Mouse (Mus musculus): ENCODE results near the gene Hoxc13. TPM values are rescaled to one million over a fixed set of nuclear protein-coding genes. Genes with fewer than 3 reads are reported as not detected.
A peak's percentile ranks its signal among the peaks of the same experiment; 100 is the strongest.

The Hoxc13 gene
- polyA plus RNA-seq, 1 experiment from 2014 or later, result 0.16 TPM

- no peaks in the 10 kb centered on the region for H3K9me3 ChIP-seq
- WGBS, result 9% methylated on average over 22 of the region's 22 CpGs
- H3K27me3 ChIP-seq (ENCODE audit: insufficient read depth, poor library complexity, severe bottlenecking), result peaks cover 100% of the 10 kb centered on the region
Measured at GRCm38 (mm10) chr15:102945185-102946077, 24.5 kb downstream of the Hoxc13 start.

DNA sequence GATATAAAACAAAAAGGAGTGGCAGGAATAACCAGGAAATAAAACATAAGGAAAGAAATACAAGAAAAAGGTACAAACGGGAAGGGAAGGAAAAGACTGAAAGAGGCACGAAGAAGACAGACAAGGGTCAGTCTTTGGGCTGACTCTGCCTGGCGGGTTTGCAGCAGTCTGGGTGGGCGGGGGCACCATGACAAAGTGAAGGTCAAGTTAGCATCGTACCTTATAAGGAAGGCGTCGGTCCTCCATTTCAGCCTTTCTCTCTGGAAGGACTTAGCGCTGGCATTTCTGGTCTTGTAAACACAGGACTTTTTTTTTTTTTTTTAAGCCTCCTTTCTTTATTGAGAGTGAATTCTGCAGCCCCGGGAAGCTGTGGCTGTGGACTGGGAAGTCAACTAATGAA is 26.4 kb downstream of the Hoxc13 start:
- WGBS, result 3% methylated on average over 9 of the region's 9 CpGs
- Histone ChIP-seq H3K4me3 (no peak overlapping the region), H3K36me3 (no peaks in the 10 kb centered on the region), H3K27ac (no peak overlapping the region), H3K27me3 (ENCODE audit: insufficient read depth, poor library complexity, severe bottlenecking) (peaks cover 100% of the 10 kb centered on the region), H3K9me3 (no peaks in the 10 kb centered on the region), H3K4me1 (replicated peaks) (peaks cover 6% of the 10 kb centered on the region; the same call in 1 of the 2 replicates)
- DNase-seq (ENCODE audit: low spot score), result no peak

More at GRCm38 (mm10) chr15:102945185-102946077, 24.5 kb downstream of the Hoxc13 start:
- no peaks in the 10 kb centered on the region for H3K36me3 ChIP-seq
- peaks cover 6% of the 10 kb centered on the region; the same call in 1 of the 2 replicates for H3K4me1 ChIP-seq (replicated peaks)
- no peak for DNase-seq (ENCODE audit: low spot score)
- no peak overlapping the region for H3K27ac ChIP-seq
- H3K4me3 ChIP-seq, result no peak overlapping the region

- no peak overlapping the region for H3K4me3 ChIP-seq
- no peaks in the 10 kb centered on the region for H3K36me3 ChIP-seq
- no peak overlapping the region for H3K27ac ChIP-seq
- no peak for DNase-seq (ENCODE audit: low spot score)
- H3K9me3 ChIP-seq, result no peaks in the 10 kb centered on the region
- H3K4me1 ChIP-seq (replicated peaks), result no peaks in the 10 kb centered on the region
- H3K27me3 ChIP-seq (ENCODE audit: insufficient read depth, poor library complexity, severe bottlenecking), result peaks cover 100% of the 10 kb centered on the region
- WGBS, result 14% methylated on average over 2 of the region's 2 CpGs
Measured at GRCm38 (mm10) chr15:102948842-102949241, 27.9 kb downstream of the Hoxc13 start.

DNA sequence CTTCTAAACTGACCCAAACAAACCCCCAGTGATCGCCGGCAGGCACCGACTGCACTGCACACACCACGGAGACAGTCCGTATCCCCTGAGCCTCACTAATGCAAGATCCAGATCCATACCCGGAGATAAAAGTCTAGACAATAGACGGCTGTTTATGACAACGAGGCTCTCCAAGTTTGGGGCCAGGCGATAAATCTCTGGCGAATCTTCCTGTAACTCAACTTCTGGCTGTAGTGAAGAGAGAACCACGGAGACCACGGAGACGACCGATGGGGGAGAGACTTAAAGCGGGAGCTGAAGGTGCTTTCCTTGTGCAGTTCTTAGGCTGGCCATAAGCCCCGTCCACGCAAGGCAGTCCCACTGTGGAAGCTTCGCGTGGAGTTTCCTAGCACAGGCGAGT is 28.8 kb downstream of the Hoxc13 start:
- Histone ChIP-seq H3K4me1 (replicated peaks) (no peaks in the 10 kb centered on the region), H3K27ac (no peak overlapping the region), H3K9me3 (no peaks in the 10 kb centered on the region), H3K27me3 (ENCODE audit: insufficient read depth, poor library complexity, severe bottlenecking) (peaks cover 100% of the 10 kb centered on the region), H3K4me3 (no peak overlapping the region), H3K36me3 (no peaks in the 10 kb centered on the region)
- DNase-seq (ENCODE audit: low spot score), result peak; percentile 41
- WGBS, result 3% methylated on average over 20 of the region's 20 CpGs

DNA sequence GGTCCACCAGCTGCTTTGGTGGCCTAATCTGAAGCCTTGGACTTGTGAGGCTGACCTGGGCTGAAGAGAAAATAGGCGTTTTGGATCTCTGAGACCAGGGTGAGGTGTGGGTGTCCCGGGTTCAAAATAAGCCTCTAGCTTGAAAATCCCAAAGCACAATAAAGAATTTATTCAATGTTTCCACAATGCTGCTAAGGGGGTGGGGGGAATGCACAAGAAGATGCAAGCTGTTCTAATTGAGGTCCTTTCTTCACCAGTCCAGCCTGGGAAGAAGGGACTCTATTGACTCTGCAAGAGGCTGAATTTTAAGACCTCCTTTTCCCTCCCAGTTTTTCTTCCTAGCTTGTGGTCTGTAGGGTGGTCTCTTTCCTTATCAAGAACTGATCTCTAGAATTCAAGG is 30.0 kb downstream of the Hoxc13 start:
- DNase-seq (ENCODE audit: low spot score), result no peak

DNA sequence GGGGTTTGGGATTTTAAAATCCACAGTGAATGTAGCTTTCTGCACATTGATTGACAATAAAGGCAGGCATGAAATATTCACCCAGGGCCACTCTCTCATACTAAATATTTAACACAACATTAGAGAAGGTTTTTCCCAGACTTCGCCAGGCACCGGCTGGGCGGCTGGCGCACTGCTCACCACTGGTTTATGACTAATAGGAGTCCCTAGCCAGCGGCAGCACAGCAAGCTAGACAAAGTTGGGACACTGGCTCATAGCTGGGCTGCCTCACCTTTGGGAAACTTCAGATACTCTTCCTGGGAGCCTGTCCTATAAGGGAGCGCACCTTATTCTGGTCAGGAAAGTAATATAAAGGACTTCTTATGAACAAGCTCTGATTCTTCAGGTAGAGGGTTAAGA is 32.7 kb downstream of the Hoxc13 start:
- Histone ChIP-seq H3K36me3 (no peaks in the 10 kb centered on the region), H3K27ac (no peak overlapping the region), H3K4me1 (replicated peaks) (no peaks in the 10 kb centered on the region; the same call in 1 of the 2 replicates), H3K9me3 (no peaks in the 10 kb centered on the region), H3K4me3 (no peak overlapping the region), H3K27me3 (ENCODE audit: insufficient read depth, poor library complexity, severe bottlenecking) (peaks cover 100% of the 10 kb centered on the region)
- no peak for DNase-seq (ENCODE audit: low spot score)
- 3% methylated on average over 6 of the region's 6 CpGs for WGBS

More for the DNA sequence above, 30.0 kb downstream of the Hoxc13 start:
- Histone ChIP-seq H3K4me1 (replicated peaks) (no peaks in the 10 kb centered on the region; the same call in 1 of the 2 replicates), H3K4me3 (no peak overlapping the region), H3K36me3 (no peaks in the 10 kb centered on the region), H3K9me3 (no peaks in the 10 kb centered on the region), H3K27ac (no peak overlapping the region), H3K27me3 (ENCODE audit: insufficient read depth, poor library complexity, severe bottlenecking) (peaks cover 100% of the 10 kb centered on the region)
- WGBS, result 13% methylated on average over 2 of the region's 2 CpGs

DNA sequence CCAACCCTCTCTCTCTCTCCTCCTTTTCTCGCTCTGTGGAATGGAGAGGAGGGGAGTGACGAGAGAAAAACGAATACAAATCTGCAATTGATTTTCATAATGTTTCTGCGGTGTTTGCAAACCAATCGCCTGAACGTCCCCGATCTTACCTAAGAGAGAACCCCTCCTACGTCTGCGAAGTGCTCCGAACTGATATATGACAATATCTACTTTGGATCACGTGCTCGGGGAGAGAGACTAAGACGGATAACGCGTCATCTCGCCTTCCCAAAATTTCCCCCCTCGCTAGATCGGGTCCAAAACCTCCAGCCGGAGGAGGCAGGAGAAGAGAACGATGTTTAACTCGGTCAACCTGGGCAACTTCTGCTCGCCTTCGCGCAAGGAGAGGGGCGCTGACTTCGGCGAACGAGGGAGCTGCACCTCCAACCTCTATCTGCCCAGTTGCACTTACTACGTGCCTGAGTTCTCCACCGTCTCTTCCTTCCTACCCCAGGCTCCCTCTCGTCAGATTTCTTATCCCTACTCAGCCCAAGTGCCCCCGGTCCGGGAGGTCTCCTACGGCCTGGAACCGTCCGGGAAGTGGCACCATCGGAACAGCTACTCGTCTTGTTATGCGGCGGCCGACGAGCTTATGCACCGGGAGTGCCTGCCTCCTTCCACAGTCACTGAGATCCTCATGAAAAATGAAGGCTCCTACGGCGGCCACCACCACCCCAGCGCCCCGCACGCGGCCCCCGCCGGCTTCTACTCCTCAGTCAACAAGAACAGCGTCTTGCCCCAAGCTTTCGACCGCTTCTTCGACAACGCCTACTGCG is 33.5 kb downstream of the Hoxc13 start, which contains the start of gene Hoxc11:
Gene Hoxc11 (plus strand): TSS at position 236 of the 815 bp plus-strand sequence.
- Histone ChIP-seq H3K36me3 (no peaks in the 10 kb centered on the region), H3K4me1 (replicated peaks) (no peaks in the 10 kb centered on the region; the same call in 1 of the 2 replicates), H3K4me3 (no peak within 1 kb of the TSS), H3K27me3 (ENCODE audit: insufficient read depth, poor library complexity, severe bottlenecking) (peaks cover 100% of the 10 kb centered on the region), H3K27ac (no peak within 1 kb of the TSS), H3K9me3 (no peaks in the 10 kb centered on the region)
- DNase-seq (ENCODE audit: low spot score), result peak; percentile 61
- under 1% methylated on average over 57 of the region's 57 CpGs for WGBS

- Histone ChIP-seq H3K4me1 (replicated peaks) (no peaks in the 10 kb centered on the region; the same call in 1 of the 2 replicates), H3K36me3 (no peaks in the 10 kb centered on the region), H3K4me3 (no peak overlapping the region), H3K27ac (no peak overlapping the region), H3K9me3 (no peaks in the 10 kb centered on the region), H3K27me3 (ENCODE audit: insufficient read depth, poor library complexity, severe bottlenecking) (peaks cover 100% of the 10 kb centered on the region)
- DNase-seq (ENCODE audit: low spot score), result no peak
- WGBS, result under 1% methylated on average over 28 of the region's 28 CpGs
Measured at GRCm38 (mm10) chr15:102955007-102955382, 34.1 kb downstream of the Hoxc13 start.

GRCm38 (mm10) chr15:102955833-102956640 is 35.1 kb downstream of the Hoxc13 start:
- H3K36me3 ChIP-seq, result no peaks in the 10 kb centered on the region
- DNase-seq (ENCODE audit: low spot score), result peak; percentile 75
- under 1% methylated on average over 40 of the region's 40 CpGs for WGBS
- no peak overlapping the region for H3K4me3 ChIP-seq
- no peak overlapping the region for H3K27ac ChIP-seq
- peaks cover 100% of the 10 kb centered on the region for H3K27me3 ChIP-seq (ENCODE audit: insufficient read depth, poor library complexity, severe bottlenecking)
- no peaks in the 10 kb centered on the region for H3K9me3 ChIP-seq
- H3K4me1 ChIP-seq (replicated peaks), result no peaks in the 10 kb centered on the region; the same call in 1 of the 2 replicates

DNA sequence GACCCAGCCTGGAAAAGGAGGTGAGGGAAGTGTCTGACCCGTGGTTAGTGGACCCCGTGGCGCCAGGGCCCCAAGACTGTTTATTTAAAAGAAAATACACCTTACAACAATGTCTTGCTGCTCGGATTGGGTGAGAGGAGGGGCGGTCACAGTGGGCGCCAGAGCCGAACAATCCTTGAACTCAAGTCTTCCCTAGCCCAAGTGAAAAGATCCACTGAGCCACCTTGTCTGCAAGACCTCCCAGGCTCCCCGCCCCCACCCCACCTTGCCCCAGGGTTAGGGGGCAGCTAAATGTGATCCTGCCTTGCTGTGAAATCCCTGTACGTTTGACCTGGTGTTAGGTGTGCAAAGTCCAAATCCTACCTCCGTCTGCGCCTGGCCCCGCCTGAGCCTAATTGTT is 36.0 kb downstream of the Hoxc13 start:
- WGBS, result under 1% methylated on average over 12 of the region's 12 CpGs
- H3K27ac ChIP-seq, result no peak overlapping the region

DNA sequence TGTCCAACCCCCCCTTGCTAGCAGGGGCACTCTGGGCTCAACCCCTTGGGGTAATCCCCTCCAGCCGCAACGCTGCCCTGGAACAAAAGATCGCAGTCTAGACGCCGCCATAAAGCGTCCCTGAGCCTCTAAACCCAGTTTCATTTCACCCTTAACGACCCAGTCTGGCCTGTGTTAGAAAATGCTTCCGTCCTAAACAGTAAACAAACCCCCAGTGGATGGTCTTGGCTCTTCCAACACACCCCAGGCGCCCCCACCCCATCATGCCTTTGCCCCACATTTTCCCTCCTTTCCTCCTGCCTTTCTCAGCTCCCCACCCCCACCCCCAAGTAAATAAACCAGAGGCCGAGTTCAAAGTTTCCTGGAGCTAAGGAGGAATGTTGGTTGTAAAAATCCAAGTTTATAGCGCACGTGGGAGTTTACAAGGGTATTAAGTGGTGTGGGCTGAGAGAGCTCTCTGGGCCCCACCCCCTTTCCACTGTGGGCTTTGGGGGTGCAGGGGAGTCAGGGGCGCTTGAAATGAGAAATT is 38.8 kb downstream of the Hoxc13 start:
- WGBS, result under 1% methylated on average over 13 of the region's 13 CpGs
- no peaks in the 10 kb centered on the region for H3K9me3 ChIP-seq
- no peak overlapping the region for H3K27ac ChIP-seq

More for the DNA sequence above, 36.0 kb downstream of the Hoxc13 start:
- Histone ChIP-seq H3K36me3 (no peaks in the 10 kb centered on the region), H3K4me3 (no peak overlapping the region), H3K9me3 (no peaks in the 10 kb centered on the region), H3K4me1 (replicated peaks) (no peaks in the 10 kb centered on the region; the same call in 1 of the 2 replicates), H3K27me3 (ENCODE audit: insufficient read depth, poor library complexity, severe bottlenecking) (peaks cover 100% of the 10 kb centered on the region)
- no peak for DNase-seq (ENCODE audit: low spot score)

GRCm38 (mm10) chr15:102961728-102962127 is 40.8 kb downstream of the Hoxc13 start:
- WGBS, result 6% methylated on average over 6 of the region's 6 CpGs

More for the DNA sequence above, 38.8 kb downstream of the Hoxc13 start:
- no peaks in the 10 kb centered on the region for H3K36me3 ChIP-seq
- peaks cover 100% of the 10 kb centered on the region for H3K27me3 ChIP-seq (ENCODE audit: insufficient read depth, poor library complexity, severe bottlenecking)
- DNase-seq (ENCODE audit: low spot score), result no peak
- no peak overlapping the region for H3K4me3 ChIP-seq
- no peaks in the 10 kb centered on the region; the same call in 1 of the 2 replicates for H3K4me1 ChIP-seq (replicated peaks)

More at GRCm38 (mm10) chr15:102961728-102962127, 40.8 kb downstream of the Hoxc13 start:
- H3K9me3 ChIP-seq, result no peaks in the 10 kb centered on the region
- DNase-seq (ENCODE audit: low spot score), result no peak
- H3K4me1 ChIP-seq (replicated peaks), result no peaks in the 10 kb centered on the region; the same call in 1 of the 2 replicates
- H3K36me3 ChIP-seq, result no peaks in the 10 kb centered on the region
- no peak overlapping the region for H3K4me3 ChIP-seq
- peaks cover 100% of the 10 kb centered on the region for H3K27me3 ChIP-seq (ENCODE audit: insufficient read depth, poor library complexity, severe bottlenecking)
- no peak overlapping the region for H3K27ac ChIP-seq

Measured in hindbrain, embryonic 10.5 days (tissue).